Mouse (Mus musculus) c-Kit-positive CD71-negative TER-119-negative erythroid progenitor cells, embryonic 14.5 days (primary cell): ENCODE measurements around the gene Ak9.

Experiments used
- DNase-seq: peaks from one replicate; pipeline ENCODE4 v3.0.0-alpha.2; 2013; ENCODE audit warnings: low read depth

The Ak9 gene

DNA sequence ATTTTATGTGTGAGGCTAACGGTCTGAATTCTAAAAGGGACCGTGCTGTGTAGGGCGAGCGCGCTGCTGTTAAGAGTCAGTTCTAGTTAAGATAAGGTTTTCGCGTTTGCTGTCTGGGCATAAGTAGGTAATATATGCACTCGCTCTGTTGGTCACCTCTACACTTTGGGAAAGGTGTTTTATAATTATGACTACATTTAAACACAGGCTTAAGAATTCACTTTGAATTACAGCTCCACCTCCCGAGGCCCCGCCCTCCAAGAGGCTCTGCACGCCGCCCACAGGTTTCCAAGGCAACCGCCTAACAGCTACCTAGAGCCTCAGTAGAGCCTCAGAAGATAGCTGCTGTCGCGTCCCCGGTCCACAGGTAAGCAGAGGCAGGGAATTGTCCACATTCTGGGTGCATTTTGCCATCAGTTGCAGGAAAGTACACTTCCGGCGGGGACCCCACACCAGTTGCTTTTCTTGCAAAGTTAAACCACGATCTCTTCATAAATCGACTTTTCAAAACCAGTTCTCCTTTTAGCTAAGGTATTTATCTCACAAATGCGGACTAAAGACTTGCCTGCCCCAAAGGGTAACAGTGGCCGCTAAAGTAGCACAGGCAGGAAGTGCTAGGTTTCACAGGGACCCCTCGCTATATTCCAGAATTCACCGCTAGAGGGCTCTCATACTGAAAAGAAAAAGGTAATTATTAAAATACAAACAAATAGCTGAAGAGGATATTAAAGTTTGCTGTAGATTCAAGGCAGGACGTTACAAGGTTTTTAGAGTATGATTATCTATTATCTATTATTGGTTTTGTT, at the start of gene Ak9:
TSS of gene Ak9 (plus strand) at position 342 of the 806 bp plus-strand sequence.
- DNase-seq, result peak; percentile 86

DNA sequence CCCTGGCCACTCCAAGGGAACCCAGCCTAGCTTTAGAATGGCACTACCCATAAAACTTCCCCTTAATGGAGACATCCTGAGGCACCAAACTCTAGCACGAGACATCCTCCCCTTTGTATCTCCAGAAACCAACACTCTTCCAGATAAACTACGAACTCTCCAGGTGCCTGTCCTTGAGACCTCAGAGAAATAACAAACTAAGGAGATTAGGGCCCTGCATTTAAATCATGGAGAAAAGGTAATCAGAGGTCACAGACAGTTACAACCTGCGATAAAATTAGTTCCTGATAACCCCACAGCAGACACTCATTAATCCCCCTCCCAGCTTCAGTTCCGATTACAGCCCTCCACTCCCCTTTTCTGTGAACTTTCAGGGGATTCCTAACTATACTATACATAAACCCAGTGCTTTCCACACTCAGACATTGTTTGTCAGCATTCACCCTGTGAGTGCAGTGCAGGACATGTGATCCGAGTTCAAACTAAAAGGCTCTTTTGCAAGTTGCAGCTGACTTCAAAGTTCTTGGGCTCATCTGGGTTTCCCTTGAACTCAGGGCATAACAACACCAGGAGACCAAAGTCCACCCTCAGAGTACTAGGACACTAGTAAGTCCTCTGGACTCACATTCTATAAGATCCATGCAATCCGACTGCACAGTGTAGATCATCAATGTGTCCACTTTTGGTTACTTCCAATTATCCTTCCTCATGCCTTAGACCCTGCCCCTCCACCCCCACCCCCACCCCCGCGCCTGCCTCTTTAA, 43.4 kb upstream of the Ak9 start:
- no peak for DNase-seq

DNA sequence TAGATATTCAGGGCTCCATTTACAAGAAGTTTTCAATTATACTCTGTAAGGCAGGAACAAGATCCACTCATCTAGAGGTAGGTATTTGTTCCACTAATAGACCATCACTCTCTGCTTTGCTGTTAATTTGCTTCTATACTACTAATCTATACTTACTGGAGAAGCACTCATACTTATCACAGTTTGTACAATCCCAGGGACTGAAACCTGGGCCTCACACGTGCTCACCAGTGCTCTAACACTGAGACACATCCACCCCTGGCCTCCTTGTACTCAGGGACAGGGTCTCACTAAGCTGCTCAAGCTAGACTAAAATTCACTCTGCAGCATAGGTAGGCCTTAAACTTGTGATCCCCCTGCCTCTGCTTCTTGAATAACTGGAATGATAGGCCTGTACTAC, 42.6 kb upstream of the Ak9 start:
- DNase-seq, result no peak

DNA sequence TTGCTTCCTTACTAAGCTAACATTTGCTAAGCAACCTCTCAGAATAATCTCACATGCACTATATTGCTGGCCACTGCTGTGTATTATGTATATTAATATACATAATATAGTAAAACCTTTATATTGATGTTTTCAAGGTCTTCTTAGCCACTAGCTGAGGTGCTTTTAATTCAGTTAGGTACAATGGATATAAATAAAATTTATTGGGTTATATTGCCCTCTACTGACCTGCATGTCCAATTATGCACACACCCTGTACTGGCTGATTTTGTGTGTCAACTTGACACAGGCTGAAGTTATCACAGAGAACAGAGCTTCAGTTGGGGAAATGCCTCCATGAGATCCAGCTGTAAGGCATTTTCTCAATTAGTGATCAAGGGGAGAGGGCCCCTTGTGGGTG, 41.9 kb upstream of the Ak9 start:
- DNase-seq, result no peak

DNA sequence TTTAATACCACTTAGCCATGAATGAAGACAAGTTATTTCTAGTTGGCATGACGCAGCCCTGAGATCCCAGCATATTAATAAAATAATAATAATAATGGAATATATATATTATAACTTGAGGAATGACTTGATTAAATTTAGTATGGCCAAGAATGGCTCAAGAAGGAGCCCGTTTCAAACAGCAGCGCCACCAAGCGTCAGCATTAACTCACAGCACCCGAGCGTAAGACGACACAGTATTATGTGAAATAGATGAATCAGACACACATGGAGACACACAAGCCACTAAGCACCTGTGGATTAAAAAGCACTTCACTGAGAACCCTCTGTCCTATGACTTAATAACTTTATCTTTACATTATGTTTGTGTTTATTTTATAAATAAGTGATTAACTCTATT, 31.9 kb upstream of the Ak9 start:
- peak; percentile 16 for DNase-seq

DNA sequence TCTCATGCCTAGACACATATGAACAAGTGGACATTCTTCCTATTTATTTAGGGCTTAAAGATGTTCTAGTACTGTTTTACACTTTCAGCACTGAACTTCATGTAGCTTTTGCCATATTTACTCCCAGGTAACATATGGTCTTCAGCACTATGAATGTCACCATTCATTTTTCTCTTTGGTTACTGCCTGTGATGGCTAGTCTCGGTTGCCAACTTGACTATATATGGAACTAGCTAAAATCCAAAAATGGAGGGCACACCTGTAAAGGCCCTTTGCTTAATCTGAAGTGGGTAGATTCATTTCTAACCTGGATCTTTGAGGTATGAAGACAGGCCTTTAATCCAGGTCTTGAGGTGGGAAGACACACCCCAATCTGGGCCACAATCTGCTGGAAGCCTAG, 28.9 kb upstream of the Ak9 start:
- no peak for DNase-seq

DNA sequence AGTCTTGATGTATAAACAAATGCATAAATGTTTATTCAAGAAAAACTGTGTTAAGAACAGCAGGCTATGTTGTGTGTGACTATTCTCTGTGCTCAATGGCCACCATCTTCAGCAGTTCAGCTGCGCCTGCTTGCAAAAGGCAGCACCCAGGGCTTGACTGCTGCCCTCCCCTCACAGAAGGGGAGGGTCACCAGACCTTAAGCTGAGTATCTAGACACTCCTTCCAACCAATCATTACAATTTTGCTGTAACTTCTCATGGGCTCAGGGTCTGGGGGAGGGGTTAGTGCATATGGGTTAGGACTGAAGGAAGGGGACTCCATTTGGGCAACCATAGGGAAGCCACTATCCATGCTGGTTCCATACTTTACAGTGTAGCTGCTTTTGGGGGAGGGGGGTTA, 25.0 kb upstream of the Ak9 start:
- no peak for DNase-seq

DNA sequence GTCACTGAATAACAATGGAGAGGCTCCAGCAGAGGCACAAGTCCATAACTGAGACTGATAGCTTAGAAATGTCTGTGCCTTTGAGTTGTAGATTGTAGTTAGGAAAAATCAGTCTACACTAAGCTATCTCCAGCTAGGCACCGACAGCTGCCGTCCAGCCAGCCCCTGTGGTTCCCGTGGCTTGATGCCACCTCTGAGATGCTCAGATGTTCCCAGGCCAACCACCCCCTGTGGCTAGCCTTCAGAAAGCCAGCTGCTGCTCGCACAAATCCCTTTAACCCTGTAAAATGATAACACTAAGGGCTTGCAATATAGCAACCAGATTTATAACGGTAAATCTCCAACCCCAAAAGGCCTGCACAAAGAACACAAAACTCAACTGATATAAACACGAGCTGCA, 23.6 kb upstream of the Ak9 start:
- no peak for DNase-seq

DNA sequence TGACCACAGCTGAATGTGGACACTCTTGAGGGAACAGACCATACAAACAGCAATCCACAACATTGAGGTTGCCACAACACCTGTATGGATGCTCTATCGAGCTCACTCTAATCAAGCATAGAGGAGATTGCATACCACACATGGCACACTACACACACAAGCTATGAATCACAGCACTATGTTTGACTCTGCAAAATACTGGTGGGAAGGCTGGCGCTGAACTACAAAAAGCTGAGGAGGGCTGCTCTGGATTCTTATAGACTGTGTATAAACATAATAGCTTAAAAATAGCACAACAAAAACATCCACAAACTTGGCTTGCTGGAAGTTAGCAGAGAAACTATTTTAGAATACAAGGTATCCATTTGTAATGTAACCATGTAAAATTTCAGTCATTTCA, 23.0 kb upstream of the Ak9 start:
- DNase-seq, result no peak

DNA sequence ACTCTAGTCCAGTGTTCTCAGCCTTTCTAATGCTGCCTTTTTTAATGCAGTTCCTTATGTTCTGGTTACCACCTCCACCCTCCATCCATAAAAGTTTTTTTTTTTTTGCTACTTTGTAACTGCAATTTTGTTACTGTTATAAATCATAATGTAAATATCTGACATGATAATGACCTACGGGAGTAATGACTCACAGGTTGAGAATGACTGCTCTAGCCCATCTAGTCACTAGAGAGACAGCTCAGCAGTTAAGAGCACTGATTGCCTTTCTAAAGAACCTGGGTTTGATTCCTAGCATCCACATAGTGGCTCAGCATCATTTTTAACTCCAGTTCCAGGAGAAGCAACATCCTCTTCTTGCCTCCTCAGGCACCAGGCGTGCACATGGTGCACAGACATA, 21.7 kb upstream of the Ak9 start:
- no peak for DNase-seq

DNA sequence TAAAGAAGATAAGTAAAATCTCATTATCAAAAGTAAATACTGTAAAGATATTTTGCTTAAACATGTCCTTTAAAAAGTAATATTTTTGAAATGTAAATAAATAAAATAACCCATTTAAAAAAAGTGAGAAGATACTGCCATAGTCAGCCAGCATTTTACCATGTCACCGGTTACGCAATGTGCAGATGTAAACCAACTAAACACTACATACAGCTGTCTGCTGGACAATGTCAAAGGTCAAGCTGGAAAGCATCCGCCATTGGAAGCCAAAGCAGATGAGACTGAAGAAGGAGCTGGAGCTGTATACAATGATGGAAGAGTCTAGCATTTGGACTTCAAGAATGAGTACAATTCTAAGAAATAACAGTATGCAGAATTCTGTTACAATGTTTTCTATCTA, 16.2 kb upstream of the Ak9 start:
- no peak for DNase-seq

DNA sequence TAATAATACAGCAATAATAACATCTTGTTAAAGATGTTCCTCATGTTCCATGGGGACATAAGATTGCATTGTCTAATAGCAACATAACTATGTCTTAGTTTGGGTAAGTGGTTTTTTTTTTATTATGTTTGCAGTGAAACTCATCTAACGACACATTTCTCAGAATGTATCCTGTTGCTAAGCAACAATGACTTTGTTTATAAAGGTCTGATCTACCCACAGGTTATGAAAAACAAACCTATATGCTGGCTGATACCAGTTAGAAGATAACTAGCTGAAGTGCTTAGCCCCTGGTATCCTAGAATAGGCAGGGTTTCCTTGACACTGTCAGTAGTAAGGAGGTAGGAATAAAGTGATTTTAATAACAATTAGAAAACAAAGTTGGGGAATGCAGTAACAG, 15.7 kb upstream of the Ak9 start:
- DNase-seq, result no peak

DNA sequence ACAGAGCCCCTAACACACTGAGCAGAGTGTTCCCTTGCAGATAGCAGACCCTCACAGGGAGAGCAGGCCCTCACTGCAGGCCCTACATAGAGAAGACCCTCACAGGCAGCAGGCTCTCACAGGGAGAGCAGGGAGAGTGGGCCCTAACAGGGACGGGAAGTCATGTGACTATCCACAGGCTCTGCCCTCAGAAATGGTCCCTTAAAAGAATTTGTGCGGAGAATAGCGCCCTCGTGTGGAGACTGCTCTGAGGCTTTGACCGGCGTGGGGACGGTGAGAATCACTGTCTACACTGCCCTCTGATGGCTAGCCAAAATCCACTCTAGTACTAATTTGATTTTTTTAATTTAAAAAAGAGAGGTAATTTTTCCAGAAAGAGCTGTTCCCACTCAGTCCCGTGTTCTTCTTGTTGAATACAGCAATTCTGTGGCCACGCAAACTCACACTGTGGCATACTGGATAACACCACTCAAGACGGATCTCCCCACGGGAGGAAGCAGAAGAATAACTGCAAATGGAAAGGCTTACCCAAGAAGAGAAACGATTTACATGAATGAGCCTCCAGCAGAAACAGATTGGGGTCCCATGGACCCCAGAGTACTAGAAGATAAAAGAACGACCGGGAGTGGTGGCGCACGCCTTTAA, 14.9 kb upstream of the Ak9 start:
- DNase-seq, result peak; percentile 86

DNA sequence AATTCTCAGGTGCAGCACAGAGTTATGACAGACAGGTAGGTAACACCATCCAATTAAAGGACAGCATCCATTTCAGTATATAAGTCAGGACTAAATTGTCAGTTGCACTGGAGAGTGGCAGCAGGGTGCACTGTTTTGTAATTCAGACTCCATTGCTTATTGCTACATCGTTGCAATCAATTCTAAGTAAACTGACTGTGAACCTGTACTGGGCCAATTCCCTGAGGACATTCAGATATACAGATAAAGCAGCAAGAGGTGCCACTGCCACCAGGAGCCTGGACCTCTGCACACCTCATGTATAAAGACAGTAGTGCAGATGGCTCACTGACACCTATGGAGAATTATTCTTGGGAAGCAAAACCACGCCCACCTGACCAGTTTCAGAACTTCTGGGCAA, 12.8 kb upstream of the Ak9 start:
- DNase-seq, result no peak

DNA sequence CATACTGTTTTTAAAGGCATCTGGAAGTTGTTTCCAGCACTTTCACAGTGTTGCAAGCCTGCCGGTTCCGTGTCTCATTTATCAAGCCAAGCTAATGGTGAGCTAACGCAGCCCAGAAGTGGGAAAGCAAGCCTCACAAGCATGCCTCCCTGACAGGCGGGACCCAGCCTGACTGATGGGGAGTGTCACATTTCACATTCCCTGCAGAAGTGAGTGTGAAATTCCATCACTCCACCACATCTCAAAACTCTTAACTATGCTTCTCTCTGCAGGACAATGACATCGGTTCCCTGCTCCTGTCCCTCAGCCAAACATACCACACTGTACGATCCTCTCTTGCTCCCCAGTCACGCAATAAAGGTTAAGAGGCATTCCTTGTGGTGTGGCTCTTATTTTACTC, 10.8 kb upstream of the Ak9 start:
- no peak for DNase-seq

DNA sequence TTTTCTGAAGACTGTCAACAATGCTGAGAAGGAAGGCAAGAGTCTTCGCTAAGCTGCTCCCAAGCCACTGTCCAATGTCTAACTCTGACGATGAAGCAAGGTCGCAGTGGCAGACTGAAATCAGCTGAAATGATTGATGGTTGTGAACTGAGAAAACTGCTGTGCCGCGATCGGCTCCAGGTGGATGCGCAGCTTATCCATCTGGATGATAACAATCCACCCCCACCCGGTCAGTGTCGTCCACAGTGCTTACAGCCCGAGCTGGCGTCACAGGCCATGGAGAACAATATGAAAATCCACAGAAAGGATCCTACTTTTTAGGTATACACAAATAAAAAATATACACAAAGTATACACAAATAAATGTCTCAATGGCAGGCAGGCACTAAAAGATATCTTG, 9.0 kb upstream of the Ak9 start:
- no peak for DNase-seq

DNA sequence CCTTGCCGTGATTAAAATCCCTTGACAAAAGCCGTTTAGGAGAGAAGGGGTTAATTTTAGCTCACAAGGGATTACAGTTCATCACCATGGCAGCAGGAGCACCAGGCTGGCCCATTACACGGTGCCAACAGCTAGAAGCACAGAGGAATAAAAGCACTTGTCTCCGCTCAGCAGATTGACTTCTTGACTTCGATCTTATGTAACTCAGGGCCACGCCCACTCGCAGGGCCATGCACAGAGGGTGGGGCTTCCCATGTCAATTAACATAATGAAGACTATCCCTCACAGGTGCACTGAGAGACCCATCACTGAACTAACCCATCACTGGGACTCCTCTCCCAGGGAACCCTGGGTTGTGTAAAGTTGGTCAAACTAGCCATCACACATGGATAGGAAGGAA, 8.6 kb upstream of the Ak9 start:
- no peak for DNase-seq

DNA sequence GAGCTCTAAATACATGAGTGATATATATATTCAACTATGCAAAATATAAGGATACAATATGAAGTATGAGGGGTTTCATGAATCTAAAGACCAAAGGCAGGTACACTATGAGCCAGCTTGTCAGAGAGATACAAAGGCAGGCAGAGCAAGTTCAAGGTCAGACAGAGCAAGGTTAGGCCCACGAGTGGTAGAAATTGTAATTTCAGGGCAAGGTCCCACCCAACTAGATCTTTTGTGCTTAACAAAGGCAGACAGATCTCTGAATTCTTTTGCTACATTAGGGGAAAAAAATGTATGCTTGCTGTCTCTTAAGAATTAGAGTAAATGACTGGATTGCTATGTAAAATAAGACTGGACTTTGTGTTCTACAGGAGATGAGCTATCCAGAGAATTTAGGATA, 3.6 kb upstream of the Ak9 start:
- no peak for DNase-seq

DNA sequence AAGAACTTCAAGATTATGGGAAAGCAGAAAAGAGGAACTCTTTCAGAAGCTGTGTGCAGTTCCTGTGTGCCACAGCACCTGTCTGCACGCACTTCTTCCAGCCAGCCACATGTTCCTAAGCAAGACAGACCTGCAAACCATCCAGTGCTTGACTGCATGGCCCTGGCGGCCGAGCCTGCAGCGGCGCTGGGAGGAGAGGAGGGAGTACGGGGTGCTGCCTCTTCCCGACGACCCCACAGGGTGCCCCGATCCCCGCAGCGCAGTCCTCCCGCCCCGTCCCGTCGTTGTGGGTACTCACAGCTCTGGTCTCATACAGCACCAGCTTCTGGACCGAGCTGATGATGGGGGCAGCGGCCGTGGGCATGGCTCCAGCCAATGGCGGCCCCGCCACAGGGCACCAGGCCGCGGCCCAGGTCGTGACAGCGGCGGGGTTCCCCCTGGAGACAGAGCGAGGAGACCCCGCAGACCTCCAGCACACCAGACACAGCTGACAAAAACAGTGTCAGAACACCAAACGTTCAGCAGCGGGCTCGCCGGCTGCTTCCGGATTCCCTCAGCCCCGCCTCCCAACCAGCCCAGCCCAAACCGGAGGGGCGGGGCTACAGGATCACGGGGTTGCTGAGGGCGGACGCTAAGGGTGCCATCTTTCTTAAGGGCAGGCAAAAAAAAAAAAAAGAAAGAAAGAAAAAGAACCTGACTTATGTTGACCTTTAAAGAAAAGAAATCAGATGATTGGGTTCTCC, 920 bp upstream of the Ak9 start, which contains the start of gene Fig4:
TSS of gene Fig4 (minus strand) at position 572 of the 743 bp plus-strand sequence.
- DNase-seq, result peak; percentile 84

DNA sequence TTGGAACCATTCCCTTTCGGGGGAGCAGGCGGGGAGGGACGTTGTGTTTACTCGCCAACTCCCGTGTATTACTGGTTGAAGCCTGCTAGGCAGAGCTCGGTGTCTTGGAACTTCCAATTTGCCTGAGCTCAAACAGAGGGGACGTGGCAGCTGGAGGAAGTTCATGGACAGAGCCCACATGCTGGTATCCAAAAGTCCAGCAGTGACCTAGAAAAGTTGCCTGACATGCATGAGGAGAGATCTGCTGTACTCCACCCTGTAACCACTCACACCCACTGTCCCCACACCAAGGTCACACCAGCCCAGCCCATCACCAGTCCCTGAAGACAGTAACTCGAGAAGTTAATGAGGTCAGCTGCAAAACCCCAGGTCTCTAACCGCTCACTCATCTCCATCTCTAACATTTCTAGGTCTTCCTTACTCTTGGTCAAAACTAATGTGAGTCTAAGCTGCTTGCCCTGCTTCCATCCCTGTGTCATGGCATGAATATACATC, 1.2 kb downstream of the Ak9 start:
- DNase-seq, result no peak

DNA sequence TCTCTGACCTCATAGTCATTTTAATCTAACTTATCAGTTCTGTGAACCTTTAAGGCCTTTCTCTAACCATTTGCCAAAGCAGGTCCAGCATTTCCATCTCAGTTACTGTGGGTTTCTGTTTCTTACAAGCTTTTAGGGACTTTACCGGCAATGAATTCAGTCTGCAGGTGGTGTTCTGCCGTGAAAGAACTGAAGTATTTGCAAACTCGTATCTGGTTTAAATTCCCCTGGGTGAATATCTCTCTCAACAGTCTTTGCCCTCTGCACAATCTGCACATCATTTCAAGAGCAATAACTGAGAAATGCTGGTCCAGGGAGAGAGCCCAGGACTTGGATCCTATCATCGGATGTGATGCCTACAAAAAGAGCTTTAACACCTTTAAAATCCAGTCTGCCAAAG, 4.4 kb downstream of the Ak9 start:
- no peak for DNase-seq

DNA sequence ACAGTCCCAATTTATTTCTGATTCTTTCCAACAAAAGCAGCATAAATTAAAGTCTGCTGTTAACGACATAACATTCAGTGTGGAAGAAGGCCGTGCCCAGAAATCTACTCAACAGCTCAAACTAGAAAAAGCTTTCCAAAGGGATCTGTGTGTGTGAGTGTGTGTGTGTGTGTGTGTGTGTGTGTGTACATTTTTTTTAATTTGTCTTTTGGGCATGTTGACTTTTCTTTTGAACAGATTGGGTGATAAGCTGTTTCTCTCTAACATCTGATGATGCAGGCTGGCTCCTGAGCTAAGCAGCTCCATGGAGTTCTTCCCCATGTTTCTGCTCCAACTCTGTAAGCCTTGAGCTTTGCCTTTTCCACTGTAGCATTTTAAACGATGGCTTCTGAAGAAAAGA, 12.1 kb downstream of the Ak9 start:
- DNase-seq, result no peak
